Mouse (Mus musculus): ENCODE results near the gene Tbc1d23.
"Not testable (repeated sequence)": the region's sequence is repeated elsewhere in the genome, so short reads cannot be mapped to it uniquely, and the experiment has no call there.

The Tbc1d23 gene

GRCm38 (mm10) chr16:57215957-57216356 lies 15.3 kb downstream of the Tbc1d23 start:
- DNase-seq (ENCODE audit: low spot score in 2 of 2), result no peak

GRCm38 (mm10) chr16:57211037-57211436 lies 20.3 kb downstream of the Tbc1d23 start:
- no peak for DNase-seq (ENCODE audit: low spot score in 2 of 2)

GRCm38 (mm10) chr16:57208342-57208741 lies 23.0 kb downstream of the Tbc1d23 start:
- DNase-seq (ENCODE audit: low spot score in 2 of 2), result no peak

- DNase-seq (ENCODE audit: low spot score in 2 of 2), result no peak
Measured at GRCm38 (mm10) chr16:57197281-57197680, 34.0 kb downstream of the Tbc1d23 start.

GRCm38 (mm10) chr16:57196590-57196989 lies 34.7 kb downstream of the Tbc1d23 start:
- DNase-seq (ENCODE audit: low spot score in 2 of 2), result no peak

- DNase-seq (ENCODE audit: low spot score in 2 of 2), result no peak
Measured at GRCm38 (mm10) chr16:57191214-57191613, 40.1 kb downstream of the Tbc1d23 start.

GRCm38 (mm10) chr16:57190390-57190789 lies 40.9 kb downstream of the Tbc1d23 start:
- no peak for DNase-seq (ENCODE audit: low spot score in 2 of 2)

GRCm38 (mm10) chr16:57189493-57189892 lies 41.8 kb downstream of the Tbc1d23 start:
- DNase-seq (ENCODE audit: low spot score in 2 of 2), result no peak

GRCm38 (mm10) chr16:57186618-57187017 lies 44.7 kb downstream of the Tbc1d23 start:
- no peak for DNase-seq (ENCODE audit: low spot score in 2 of 2)

GRCm38 (mm10) chr16:57182037-57182436 lies 49.3 kb downstream of the Tbc1d23 start:
- DNase-seq (ENCODE audit: low spot score in 2 of 2), result no peak

- DNase-seq (ENCODE audit: low spot score in 2 of 2), result peak; percentile 33 to 34
Measured at GRCm38 (mm10) chr16:57181180-57181579, 50.1 kb downstream of the Tbc1d23 start.

GRCm38 (mm10) chr16:57177664-57178063 lies 53.6 kb downstream of the Tbc1d23 start:
- DNase-seq (ENCODE audit: low spot score in 2 of 2), result no peak

- no peak for DNase-seq (ENCODE audit: low spot score in 2 of 2)
Measured at GRCm38 (mm10) chr16:57177254-57177653, 54.0 kb downstream of the Tbc1d23 start.

- peak in 1 of 2 experiments; percentile 28 for DNase-seq (ENCODE audit: low spot score in 2 of 2)
Measured at GRCm38 (mm10) chr16:57176276-57176675, 55.0 kb downstream of the Tbc1d23 start.

GRCm38 (mm10) chr16:57175751-57176150 lies 55.6 kb downstream of the Tbc1d23 start:
- no peak for DNase-seq (ENCODE audit: low spot score in 2 of 2)

GRCm38 (mm10) chr16:57174480-57174879 lies 56.8 kb downstream of the Tbc1d23 start:
- DNase-seq (ENCODE audit: low spot score in 2 of 2), result not testable (repeated sequence)

- DNase-seq (ENCODE audit: low spot score in 2 of 2), result no peak
Measured at GRCm38 (mm10) chr16:57171570-57171969, 59.7 kb downstream of the Tbc1d23 start.

- DNase-seq (ENCODE audit: low spot score in 2 of 2), result no peak
Measured at GRCm38 (mm10) chr16:57171161-57171560, 60.1 kb downstream of the Tbc1d23 start.

GRCm38 (mm10) chr16:57168236-57168635 lies 63.1 kb downstream of the Tbc1d23 start:
- DNase-seq (ENCODE audit: low spot score in 2 of 2), result no peak

GRCm38 (mm10) chr16:57167514-57167912 lies 63.8 kb downstream of the Tbc1d23 start:
- DNase-seq (ENCODE audit: low spot score in 2 of 2), result no peak

GRCm38 (mm10) chr16:57166611-57167513 lies 64.4 kb downstream of the Tbc1d23 start, which contains the start of gene Nit2:
Gene Nit2, minus strand, starts transcription at chr16:57167341.
- DNase-seq (ENCODE audit: low spot score in 2 of 2), result peak; percentile 85 to 93

- no peak for DNase-seq (ENCODE audit: low spot score in 2 of 2)
Measured at GRCm38 (mm10) chr16:57166086-57166485, 65.2 kb downstream of the Tbc1d23 start.

- no peak for DNase-seq (ENCODE audit: low spot score in 2 of 2)
Measured at GRCm38 (mm10) chr16:57165157-57165556, 66.1 kb downstream of the Tbc1d23 start.

Data from frontal cortex, postnatal 10 days (tissue).